Comparison of ENCODE assay signal across 29 mouse cellular contexts in the genomic region with DNA sequence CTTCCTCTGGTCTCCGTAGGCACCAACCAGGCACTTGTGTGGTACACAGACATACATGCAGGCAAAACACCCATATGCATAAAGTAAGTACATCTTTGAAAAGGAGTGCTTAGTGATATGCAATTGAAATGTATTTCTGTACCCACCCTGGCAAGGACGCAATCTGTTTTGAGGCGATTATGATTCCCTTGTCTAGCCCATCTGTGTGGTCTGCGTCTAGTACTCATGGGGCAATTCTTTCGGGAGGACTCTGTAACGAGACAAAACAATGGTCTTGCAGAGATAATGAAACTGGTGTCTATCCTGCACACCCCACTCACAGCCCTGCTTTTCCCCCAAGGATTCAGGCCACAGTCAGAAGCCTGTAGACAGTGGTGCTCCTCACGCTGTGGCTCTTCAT. TPM values are rescaled to one million over a fixed set of nuclear protein-coding genes. Genes with fewer than 3 reads are reported as not detected.
A peak's percentile ranks its signal among the peaks of the same experiment; 100 is the strongest.
DNase-seq lines count a peak whose midpoint lies in the region; ATAC-seq lines count a peak whose summit lies in the region.
"Had no signal": no experiment of that assay in that cellular context is flagged by ENCODE, and none has a peak within 500 bp of the region (broad histone marks: within the 10 kb centered on the region; RNA-seq: fewer than 3 reads in every experiment).

No protein-coding gene starts in this region.

- no peaks in the 10 kb centered on the region for H3K27me3 ChIP-seq in liver, embryonic 13.5 days
- no peaks in the 10 kb centered on the region for H3K27me3 ChIP-seq in liver, embryonic 11.5 days (replicated peaks; ENCODE audit: control insufficient read depth, insufficient read depth, low read length)
- no peaks in the 10 kb centered on the region for H3K27me3 ChIP-seq in neural tube, embryonic 13.5 days
- H3K27me3 ChIP-seq: CH12.LX; embryonic facial prominence, embryonic 12.5 days; embryonic facial prominence, embryonic 15.5 days; heart, embryonic 13.5 days; Patski had no signal

- H3K9ac ChIP-seq in liver, embryonic 13.5 days: 0 out of 2 replicates have a peak overlapping the region, but pooled peaks have one; percentile 7
- H3K9ac ChIP-seq in liver, embryonic 11.5 days (ENCODE audit: low read depth, low read length): no peak overlapping the region
- no peak overlapping the region for H3K9ac ChIP-seq in neural tube, embryonic 13.5 days
- H3K9ac ChIP-seq: embryonic facial prominence, embryonic 12.5 days; embryonic facial prominence, embryonic 15.5 days; heart, embryonic 13.5 days; hindbrain, embryonic 14.5 days had no signal

- H3K27ac ChIP-seq in liver, embryonic 13.5 days: peak overlapping the region; percentile 13; the same call in 1 of the 2 replicates
- H3K27ac ChIP-seq in liver, embryonic 11.5 days (ENCODE audit: low read depth, low read length): no peak overlapping the region
- H3K27ac ChIP-seq in neural tube, embryonic 13.5 days (replicated peaks): peak overlapping the region; percentile 33; the same call in 1 of the 2 replicates
- H3K27ac ChIP-seq: embryonic facial prominence, embryonic 12.5 days; embryonic facial prominence, embryonic 15.5 days; gastrocnemius, adult 2 months; heart, embryonic 10.5 days; heart, embryonic 13.5 days; hindbrain, embryonic 14.5 days; hindbrain, postnatal 0 days had no signal

- DNase-seq in heart, adult 11 months: peak; percentile 51
- DNase-seq in heart, adult 9 months (ENCODE audit: low spot score in 2 of 2): no peak
- no peak for DNase-seq in liver, embryonic 13.5 days
- DNase-seq in liver, embryonic 11.5 days (ENCODE audit: low spot score): no peak
- DNase-seq in neural tube, embryonic 10.5 days (ENCODE audit: extremely low spot score, low spot score): no peak
- no peak for DNase-seq in gastrocnemius, adult 18-20 months (ENCODE audit: low spot score)
- DNase-seq: adrenal gland, postnatal 10 days; adrenal gland, postnatal 36 days; B cell, adult 2 months; cerebellum, adult 2 months; cerebellum, adult 9-11 months; cerebellum, postnatal 25 days; gastrocnemius, adult 2 months; gastrocnemius, postnatal 14 days; heart, adult 18-20 months; heart, postnatal 14 days; heart, postnatal 4 days had no signal

- H3K9me3 ChIP-seq in liver, embryonic 13.5 days (replicated peaks): no peaks in the 10 kb centered on the region
- peaks cover 4% of the 10 kb centered on the region; the same call in 1 of the 2 replicates for H3K9me3 ChIP-seq in liver, embryonic 11.5 days (ENCODE audit: control insufficient read depth, low read length)
- H3K9me3 ChIP-seq in neural tube, embryonic 13.5 days: peaks cover 5% of the 10 kb centered on the region; the same call in 1 of the 2 replicates
- H3K9me3 ChIP-seq: embryonic facial prominence, embryonic 12.5 days; heart, embryonic 10.5 days had no signal

- 48% methylated on average over 7 of the region's 7 CpGs for WGBS in liver, embryonic 13.5 days (ENCODE audit: insufficient replicate concordance)
- WGBS in liver, embryonic 11.5 days: 68% methylated on average over 7 of the region's 7 CpGs
- WGBS in neural tube, embryonic 13.5 days: 60% methylated on average over 7 of the region's 7 CpGs

- H3K4me3 ChIP-seq in liver, embryonic 13.5 days (replicated peaks): no peak overlapping the region
- H3K4me3 ChIP-seq in liver, embryonic 11.5 days (ENCODE audit: low read depth, low read length): no peak overlapping the region
- H3K4me3 ChIP-seq in neural tube, embryonic 13.5 days: no peak overlapping the region
- H3K4me3 ChIP-seq: embryonic facial prominence, embryonic 12.5 days; embryonic facial prominence, embryonic 15.5 days; gastrocnemius, adult 2 months; heart, embryonic 10.5 days; heart, embryonic 13.5 days had no signal

- H3K4me1 ChIP-seq in liver, embryonic 13.5 days (replicated peaks): peaks cover 51% of the 10 kb centered on the region
- H3K4me1 ChIP-seq in liver, embryonic 11.5 days (replicated peaks; ENCODE audit: control insufficient read depth, insufficient read depth, low read length): peaks cover 13% of the 10 kb centered on the region
- H3K4me1 ChIP-seq in neural tube, embryonic 13.5 days (replicated peaks): peaks cover 14% of the 10 kb centered on the region

- peaks cover 16% of the 10 kb centered on the region for H3K36me3 ChIP-seq in liver, embryonic 13.5 days
- H3K36me3 ChIP-seq in liver, embryonic 11.5 days (ENCODE audit: control insufficient read depth, insufficient read depth, low read length): peaks cover 7% of the 10 kb centered on the region
- H3K36me3 ChIP-seq in neural tube, embryonic 13.5 days: peaks cover 7% of the 10 kb centered on the region; the same call in 1 of the 2 replicates
- H3K36me3 ChIP-seq: G1E had no signal

- no peak overlapping the region for H3K4me2 ChIP-seq in liver, embryonic 13.5 days
- H3K4me2 ChIP-seq in liver, embryonic 11.5 days: no peak overlapping the region
- no peak overlapping the region for H3K4me2 ChIP-seq in neural tube, embryonic 13.5 days
- H3K4me2 ChIP-seq: embryonic facial prominence, embryonic 12.5 days; embryonic facial prominence, embryonic 15.5 days; heart, embryonic 13.5 days; hindbrain, embryonic 14.5 days had no signal

- ATAC-seq in liver, embryonic 13.5 days (ENCODE audit: low read depth): no peak
- ATAC-seq in liver, embryonic 11.5 days (replicated peaks; ENCODE audit: low FRiP score): no peak
- ATAC-seq in neural tube, embryonic 13.5 days (ENCODE audit: low read depth): no peak
- peak; percentile 56 for ATAC-seq in megakaryocyte-erythroid progenitor cell, adult 5-6 weeks (replicated peaks; ENCODE audit: low FRiP score, low TSS enrichment, poor library complexity, severe bottlenecking)
- ATAC-seq: forebrain, embryonic 14.5 days; hindbrain, postnatal 0 days; Patski had no signal

RNA-seq across cellular contexts. Expression of a gene that starts 29.7 kb away (rescaled TPM):
- polyA plus RNA-seq in liver, embryonic 13.5 days (2015; fragmentation: Nextera tagmentation; extraction: Ambion mirVana): 1,129 and 1,231 TPM in 2 replicates
- 1,618 and 1,639 TPM in 2 replicates for polyA plus RNA-seq in liver, embryonic 11.5 days (2014; fragmentation: Nextera tagmentation; extraction: Ambion mirVana)
- polyA plus RNA-seq in neural tube, embryonic 13.5 days (2015; fragmentation: Nextera tagmentation; extraction: Ambion mirVana): 746 and 778 TPM in 2 replicates
- 3,660 and 3,786 TPM in 2 replicates for total RNA-seq in megakaryocyte-erythroid progenitor cell, adult 5-6 weeks (2014; fragmentation: Nextera tagmentation)
- 6,025 and 7,409 TPM in 2 replicates for total RNA-seq in megakaryocyte-erythroid progenitor cell, adult 5-6 weeks (2017)
- total RNA-seq in gastrocnemius, adult 18-20 months (2021): 100 to 1,000 TPM; 426 to 436 TPM
